Mouse (Mus musculus) cerebellum, postnatal 10 days (tissue): Measurements from ENCODE around the gene Rbm43.

Experiments used
- DNase-seq, 2 experiments: peaks; one replicate each; pipeline ENCODE4 v3.0.0; 2021; ENCODE audit warnings: mixed read lengths in 2 of 2

Gene Rbm43

DNA sequence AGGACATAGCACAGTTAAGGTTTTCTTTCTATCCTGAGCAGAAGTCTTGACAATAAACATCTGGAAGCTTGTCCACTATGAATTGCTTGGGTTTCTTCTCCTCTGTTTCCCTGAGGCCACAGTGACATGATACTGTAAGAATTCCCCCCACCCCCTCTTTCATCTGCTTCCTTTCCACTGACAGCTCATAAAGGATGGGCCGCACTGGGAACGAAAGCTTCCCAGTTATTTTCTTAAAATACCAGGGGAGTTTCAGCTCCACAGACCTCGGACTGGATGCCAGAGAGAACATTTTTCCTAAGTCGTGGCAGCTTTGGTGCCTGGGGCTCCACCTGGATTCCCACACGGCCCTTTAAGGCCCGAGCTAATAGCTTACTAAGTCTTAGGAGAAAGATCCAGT lies 22.2 kb downstream of the Rbm43 start:
- DNase-seq: no peak

- DNase-seq: no peak
These were observed 23.1 kb downstream of the Rbm43 start for GRCm38 (mm10) chr2:51911864-51912263.

- DNase-seq: peak in 1 of 2 experiments; percentile 21
These were observed 27.3 kb downstream of the Rbm43 start for GRCm38 (mm10) chr2:51907538-51908110.

DNA sequence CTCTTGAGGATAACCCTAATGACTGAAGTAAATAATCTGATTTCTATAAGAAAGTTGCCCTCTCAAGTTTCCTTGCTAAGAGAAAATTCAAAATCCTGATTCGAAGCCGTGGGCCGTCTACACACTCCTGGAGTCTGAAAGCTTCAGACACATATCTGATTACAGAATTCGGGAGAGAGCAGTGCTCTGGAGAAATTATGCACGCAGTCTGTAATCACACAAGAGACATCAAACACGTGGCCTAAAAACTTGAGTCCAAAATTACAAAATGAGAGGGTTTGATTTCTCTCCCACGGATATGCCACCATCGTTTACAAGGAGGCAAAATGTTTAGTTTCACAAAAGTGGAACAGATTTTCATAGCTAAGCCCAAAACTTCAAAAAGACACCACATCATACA lies 29.3 kb downstream of the Rbm43 start:
- no peak for DNase-seq

DNA sequence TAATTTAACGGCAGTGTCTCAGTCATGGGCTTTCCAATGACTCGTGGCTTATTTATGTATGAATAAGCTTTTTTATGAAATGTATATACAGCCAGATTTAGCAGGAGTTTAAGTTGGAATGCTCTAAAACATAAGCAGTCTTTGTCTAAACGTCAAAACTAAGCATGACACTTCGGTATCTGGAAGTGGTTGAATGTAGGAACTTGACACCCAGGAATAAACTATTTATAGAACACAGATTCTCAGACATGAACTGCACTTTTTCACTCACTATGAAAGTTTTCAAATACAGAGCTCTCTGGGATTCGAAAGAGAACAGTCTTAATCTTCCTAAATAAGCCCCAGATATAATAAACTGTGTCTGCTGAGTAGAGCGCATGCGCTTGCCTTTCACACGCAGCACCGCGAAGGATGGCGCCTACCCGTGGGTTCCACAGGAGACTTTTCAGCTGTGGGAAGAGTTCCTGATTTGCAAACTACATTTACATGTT lies 42.5 kb downstream of the Rbm43 start:
- DNase-seq: no peak

GRCm38 (mm10) chr2:51890961-51891360 lies 44.0 kb downstream of the Rbm43 start:
- DNase-seq: no peak

- DNase-seq: peak in 1 of 2 experiments; percentile 12
These were observed 44.8 kb downstream of the Rbm43 start for GRCm38 (mm10) chr2:51890139-51890538.

DNA sequence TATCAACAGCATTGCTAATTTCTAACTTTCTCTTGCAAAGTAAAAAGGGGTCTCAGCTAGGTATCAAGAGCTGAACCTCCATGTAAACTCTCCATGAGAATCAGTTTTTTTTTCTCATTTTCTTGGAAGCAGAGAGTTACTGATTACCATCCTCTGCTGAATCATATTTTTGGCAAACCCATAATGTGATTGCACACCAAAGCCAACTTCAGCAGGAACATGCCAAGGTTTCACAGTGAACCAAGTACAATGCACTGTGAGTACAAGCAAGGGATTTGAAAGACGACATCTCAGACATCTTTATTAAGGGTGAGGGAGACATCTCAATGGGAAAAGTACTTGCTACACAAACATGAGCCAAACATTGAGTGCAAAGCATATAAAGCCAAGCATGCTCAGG lies 54.8 kb downstream of the Rbm43 start:
- DNase-seq: peak in 1 of 2 experiments; percentile 7
